Mouse (Mus musculus) liver, embryonic 14.5 days (tissue): Measurements from ENCODE around the gene Mdga2.

Experiments
- CTCF ChIP-seq: IDR thresholded peaks from 2 replicates; pipeline ENCODE4 v1.5.1; 2016; ENCODE audit warnings: antibody characterized with exemption, low read depth, control low read depth
- EP300 ChIP-seq: IDR thresholded peaks from 2 replicates; pipeline ENCODE4 v1.6.1; 2016; ENCODE audit warnings: antibody characterized with exemption, low read depth

DNA sequence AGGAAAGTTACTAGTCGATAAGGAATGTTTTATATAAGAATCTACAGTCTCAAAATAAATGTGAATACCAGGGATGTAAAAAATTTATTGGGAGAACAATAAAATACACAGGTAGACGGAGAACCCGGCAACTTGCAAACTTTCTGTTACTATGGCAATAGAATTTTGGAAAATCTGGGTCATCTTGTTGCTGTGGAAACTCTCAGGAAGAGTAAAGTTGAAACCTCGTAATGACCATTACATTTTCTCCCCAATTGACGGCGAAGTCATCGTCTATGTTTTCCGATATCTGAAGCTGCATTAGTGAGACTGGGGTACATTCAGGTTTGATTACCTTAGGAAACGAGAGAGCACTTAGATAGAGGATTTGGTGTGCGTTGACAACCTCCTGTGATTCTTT lies 514.0 kb downstream of the Mdga2 start:
- TF ChIP-seq EP300 (no peak), CTCF (no peak)
